Comparison of ENCODE assay signal across 24 mouse cellular contexts in genomic region chr7:46547642-46548041, GRCm38 (mm10).
DNase-seq lines count a peak whose midpoint lies in the region; ATAC-seq and TF ChIP-seq lines count a peak whose summit lies in the region.
"Had no signal": no experiment of that assay in that cellular context is flagged by ENCODE, and none has a peak within 500 bp of the region (broad histone marks: within the 10 kb centered on the region; RNA-seq: fewer than 3 reads in every experiment).

No protein-coding gene starts in this region.

- TF ChIP-seq EP300 in lung, postnatal 0 days (IDR thresholded peaks at IDR 0.05): no peak
- TF ChIP-seq EP300 in MEL (IDR thresholded peaks at IDR 0.05; ENCODE audit: low read depth in 1 of 2, low read length in 2 of 2): peak; percentile 53 to 76; a peak in 3 of 4 replicates

- no peaks in the 10 kb centered on the region for H3K9me3 ChIP-seq in lung, embryonic 14.5 days (ENCODE audit: low read depth, low read length)
- no peaks in the 10 kb centered on the region for H3K9me3 ChIP-seq in lung, postnatal 0 days (ENCODE audit: low read length)
- H3K9me3 ChIP-seq in MEL (replicated peaks; ENCODE audit: insufficient read depth, low read length): no peaks in the 10 kb centered on the region
- H3K9me3 ChIP-seq: heart, embryonic 12.5 days; heart, embryonic 15.5 days; hindbrain, embryonic 10.5 days; hindbrain, embryonic 13.5 days had no signal

- no peak overlapping the region for H3K4me2 ChIP-seq in lung, embryonic 14.5 days
- H3K4me2 ChIP-seq in lung, postnatal 0 days (replicated peaks; ENCODE audit: low read depth, low read length): no peak overlapping the region
- H3K4me2 ChIP-seq: heart, embryonic 12.5 days; heart, embryonic 15.5 days; hindbrain, embryonic 13.5 days had no signal

- no peak overlapping the region for H3K9ac ChIP-seq in lung, embryonic 14.5 days
- H3K9ac ChIP-seq in lung, postnatal 0 days (replicated peaks; ENCODE audit: low read depth): no peak overlapping the region
- H3K9ac ChIP-seq in MEL (ENCODE audit: control insufficient read depth, low read depth, low read length, poor library complexity, severe bottlenecking): peak overlapping the region; percentile 27; the same call in 1 of the 2 replicates
- H3K9ac ChIP-seq: heart, embryonic 12.5 days; heart, embryonic 15.5 days; hindbrain, embryonic 13.5 days had no signal

- no peak overlapping the region for H3K4me3 ChIP-seq in lung, embryonic 14.5 days (ENCODE audit: low read depth, low read length)
- no peak overlapping the region for H3K4me3 ChIP-seq in lung, postnatal 0 days (ENCODE audit: low read depth, low read length)
- no peak overlapping the region for H3K4me3 ChIP-seq in MEL (ENCODE audit: control insufficient read depth in 1 of 2, insufficient read depth in 1 of 2, low read depth in 2 of 2, low read length in 2 of 2)
- H3K4me3 ChIP-seq in bone marrow macrophage, adult 2 months (ENCODE audit: insufficient read depth, low read length): no peak overlapping the region
- H3K4me3 ChIP-seq: heart, embryonic 12.5 days; heart, embryonic 15.5 days; hindbrain, embryonic 10.5 days; hindbrain, embryonic 13.5 days had no signal

- no peaks in the 10 kb centered on the region for H3K79me2 ChIP-seq in MEL (ENCODE audit: control insufficient read depth, insufficient read depth, low read length, poor library complexity)

- ATAC-seq in lung, embryonic 14.5 days (ENCODE audit: insufficient read depth): 0 out of 2 replicates have a peak, but pooled peaks have one; percentile 13
- ATAC-seq in lung, postnatal 0 days: peak; percentile 8; the same call in 1 of the 2 replicates
- ATAC-seq: activated CD4-positive, CD25-positive, alpha-beta regulatory T cell, adult 4 months; CD4-positive, CD25-positive, alpha-beta regulatory T cell, adult 4 months; forebrain, embryonic 14.5 days; hindbrain, embryonic 16.5 days; intestine, embryonic 16.5 days had no signal

- DNase-seq in lung, embryonic 14.5 days: peak; percentile 53
- no peak for DNase-seq in lung, postnatal 10 days
- peak; percentile 27 for DNase-seq in lung, postnatal 0 days (ENCODE audit: low spot score)
- no peak for DNase-seq in lung, postnatal 4 days
- peak; percentile 83 for DNase-seq in MEL (ENCODE audit: low read depth, low spot score)
- no peak for DNase-seq in T-cell, adult 2 months (ENCODE audit: low spot score)
- DNase-seq: adrenal gland, adult 8-10 months; cerebellum, adult 11-12 months; cerebellum, adult 9-10 months; cerebellum, postnatal 14 days; gastrocnemius, postnatal 25 days; heart, adult 18-20 months; heart, postnatal 10 days; heart, postnatal 36 days had no signal

- no peaks in the 10 kb centered on the region for H3K36me3 ChIP-seq in lung, embryonic 14.5 days (ENCODE audit: insufficient read depth)
- H3K36me3 ChIP-seq in lung, postnatal 0 days (ENCODE audit: insufficient read depth, low read length): no peaks in the 10 kb centered on the region
- peaks cover 0 to 35% of the 10 kb centered on the region in 2 experiments; a peak in 2 of 4 replicates for H3K36me3 ChIP-seq in MEL (ENCODE audit: control insufficient read depth in 1 of 2, insufficient read depth in 2 of 2, low read length in 2 of 2)
- H3K36me3 ChIP-seq: heart, embryonic 12.5 days; heart, embryonic 15.5 days; hindbrain, embryonic 10.5 days had no signal

- WGBS in lung, embryonic 14.5 days: 70% methylated on average over 3 of the region's 3 CpGs
- 60% methylated on average over 3 of the region's 3 CpGs for WGBS in lung, postnatal 0 days

- no peak for TF ChIP-seq CTCF in lung, embryonic 14.5 days (IDR thresholded peaks at IDR 0.05; ENCODE audit: low read depth)
- TF ChIP-seq CTCF in lung, postnatal 0 days (IDR thresholded peaks at IDR 0.05): no peak
- TF ChIP-seq CTCF in MEL (IDR thresholded peaks at IDR 0.05 in 2 of 3, conservative IDR thresholded peaks at IDR 0.05 in 1 of 3; ENCODE audit: control insufficient read depth in 1 of 3, insufficient read depth in 1 of 3, low read depth in 2 of 3, low read length in 3 of 3, poor library complexity in 1 of 3, severe bottlenecking in 1 of 3): no peak
- no peak for TF ChIP-seq CTCF in bone marrow macrophage, adult 2 months (IDR thresholded peaks at IDR 0.05; ENCODE audit: low read depth, low read length)

- TF ChIP-seq RAD21 in MEL (IDR thresholded peaks at IDR 0.05; ENCODE audit: low read depth, low read length): no peak

- TF ChIP-seq POLR2A in MEL (IDR thresholded peaks at IDR 0.05; ENCODE audit: control insufficient read depth in 1 of 2, insufficient read depth in 1 of 2, low read depth in 1 of 2, low read length in 2 of 2, poor library complexity in 1 of 2): no peak
- TF ChIP-seq POLR2A in bone marrow macrophage, adult 2 months (IDR thresholded peaks at IDR 0.05; ENCODE audit: borderline replicate concordance, low read depth, low read length): no peak

- H3K27ac ChIP-seq in lung, embryonic 14.5 days (ENCODE audit: low read depth): no peak overlapping the region
- no peak overlapping the region for H3K27ac ChIP-seq in lung, postnatal 0 days (ENCODE audit: low read length)
- peak overlapping the region; percentile 72 for H3K27ac ChIP-seq in MEL (ENCODE audit: control insufficient read depth, low read depth, low read length)
- peak overlapping the region; percentile 73; the same call in 1 of the 2 replicates for H3K27ac ChIP-seq in bone marrow macrophage, adult 2 months (ENCODE audit: insufficient read depth, low read depth, low read length)
- H3K27ac ChIP-seq: heart, embryonic 15.5 days; hindbrain, embryonic 10.5 days; hindbrain, embryonic 13.5 days had no signal

- 0 out of 2 replicates have a peak, but pooled peaks cover 5% of the 10 kb centered on the region for H3K4me1 ChIP-seq in lung, embryonic 14.5 days (ENCODE audit: insufficient read depth)
- H3K4me1 ChIP-seq in lung, postnatal 0 days (ENCODE audit: insufficient read depth, low read depth, low read length): no peaks in the 10 kb centered on the region; the same call in 1 of the 2 replicates
- H3K4me1 ChIP-seq in MEL (ENCODE audit: control insufficient read depth in 1 of 2, insufficient read depth in 2 of 2, low read length in 2 of 2): peaks cover 15 to 38% of the 10 kb centered on the region in 2 experiments
- H3K4me1 ChIP-seq in bone marrow macrophage, adult 2 months (ENCODE audit: control insufficient read depth, insufficient read depth, low read length): peaks cover 20% of the 10 kb centered on the region

- H3K27me3 ChIP-seq in lung, embryonic 14.5 days (ENCODE audit: insufficient read depth, low read length): no peaks in the 10 kb centered on the region
- no peaks in the 10 kb centered on the region for H3K27me3 ChIP-seq in lung, postnatal 0 days (replicated peaks; ENCODE audit: insufficient read depth, low read length)
- H3K27me3 ChIP-seq in MEL (ENCODE audit: control insufficient read depth in 1 of 2, insufficient read depth in 2 of 2, low read length in 2 of 2): no peaks in the 10 kb centered on the region
- H3K27me3 ChIP-seq: heart, embryonic 12.5 days; heart, embryonic 15.5 days; hindbrain, embryonic 13.5 days had no signal

TF ChIP-seq in MEL, 35 proteins besides CTCF, POLR2A, EP300 and RAD21:
- TF ChIP-seq ETS1 (IDR thresholded peaks at IDR 0.05; ENCODE audit: low read depth, low read length): 0 out of 2 replicates have a peak, but pooled peaks have one; percentile 50
- TF ChIP-seq SMC3 (IDR thresholded peaks at IDR 0.05; ENCODE audit: low read depth, low read length): no peak
- TF ChIP-seq E2F4 (IDR thresholded peaks at IDR 0.05; ENCODE audit: borderline replicate concordance, low read depth, low read length): no peak
- no peak for TF ChIP-seq POLR2AphosphoS2 (IDR thresholded peaks at IDR 0.05; ENCODE audit: low read length)
- TF ChIP-seq MYC (IDR thresholded peaks at IDR 0.05; ENCODE audit: low read depth, low read length): no peak
- TF ChIP-seq GABPA (IDR thresholded peaks at IDR 0.05; ENCODE audit: low read depth, low read length): no peak
- TF ChIP-seq POLR2AphosphoS5 (IDR thresholded peaks at IDR 0.05; ENCODE audit: borderline replicate concordance, low read depth, low read length): no peak
- 0 out of 2 replicates have a peak, but pooled peaks have one; percentile 16 for TF ChIP-seq TCF12 (IDR thresholded peaks at IDR 0.05; ENCODE audit: low read depth, low read length)
- no peak for TF ChIP-seq HCFC1 (IDR thresholded peaks at IDR 0.05; ENCODE audit: low read depth, low read length)
- peak; percentile 37; the same call in 1 of the 2 replicates for TF ChIP-seq BHLHE40 (IDR thresholded peaks at IDR 0.05; ENCODE audit: borderline replicate concordance, low read depth, low read length)
- no peak for TF ChIP-seq USF2 (IDR thresholded peaks at IDR 0.05; ENCODE audit: borderline replicate concordance in 1 of 2, insufficient read depth in 1 of 2, low read depth in 1 of 2, low read length in 2 of 2)
- peak; percentile 85 for TF ChIP-seq RCOR1 (IDR thresholded peaks at IDR 0.05; ENCODE audit: low read depth, low read length)
- TF ChIP-seq SIN3A (IDR thresholded peaks at IDR 0.05; ENCODE audit: low read length): peak; percentile 49
- TF ChIP-seq GATA1 (IDR thresholded peaks at IDR 0.05; ENCODE audit: low read depth, low read length): peak; percentile 67
- TF ChIP-seq MAFK (IDR thresholded peaks at IDR 0.05; ENCODE audit: borderline replicate concordance, low read depth, low read length): 0 out of 2 replicates have a peak, but pooled peaks have one; percentile 20
- no peak for TF ChIP-seq CHD1 (IDR thresholded peaks at IDR 0.05; ENCODE audit: low read depth, low read length)
- no peak for TF ChIP-seq MEF2A (IDR thresholded peaks at IDR 0.05; ENCODE audit: extremely low read depth, insufficient replicate concordance, low read depth, low read length, poor library complexity, severe bottlenecking)

Comparison
In these comparisons a context has a peak if more than half of its experiments do, and no peak if none do; other contexts are left out.
1. DNase-seq: peak in lung, embryonic 14.5 days (single experiment), lung, postnatal 0 days (single experiment) and MEL (single experiment); none in lung, postnatal 10 days (single experiment), lung, postnatal 4 days (0 of 2) and T-cell, adult 2 months (single experiment).
2. H3K27ac ChIP-seq: peak in MEL (single experiment) and bone marrow macrophage, adult 2 months (single experiment); none in lung, embryonic 14.5 days (single experiment) and lung, postnatal 0 days (single experiment).